Mouse (Mus musculus) embryonic facial prominence, embryonic 11.5 days (tissue): ENCODE results near the gene Akap7. TPM values are rescaled to one million over a fixed set of nuclear protein-coding genes. Genes with fewer than 3 reads are reported as not detected.

Source experiments
- ATAC-seq: fragments of 200-750 bp; cut with Nextera tagmentation; replicated peaks from 2 replicates; pipeline ENCODE4 v1.8.0; 2017; ENCODE audit warnings: low read depth; ENCODE audit not compliant: insufficient number of reproducible peaks, low FRiP score, low TSS enrichment
- DNase-seq: peaks from one replicate; pipeline ENCODE4 v3.0.0-alpha.2; 2015; ENCODE audit warnings: low spot score
- H3K27ac ChIP-seq: fragments of 300-500 bp; sonication (generic); replicated peaks from 2 replicates; pipeline ENCODE4 v1.5.1; 2014; ENCODE audit warnings: mild to moderate bottlenecking, low read depth, low read length, control low read depth
- H3K27me3 ChIP-seq: fragments of 300-500 bp; sonication (generic); 2 replicates; pipeline ENCODE4 v1.6.1; 2014; ENCODE audit warnings: mild to moderate bottlenecking, low read length, moderate library complexity, mixed read lengths; ENCODE audit not compliant: control insufficient read depth, insufficient read depth
- H3K36me3 ChIP-seq: fragments of 300-500 bp; sonication (generic); replicated peaks from 2 replicates; pipeline ENCODE4 v1.6.1; 2014; ENCODE audit warnings: low read depth, mild to moderate bottlenecking, low read length, moderate library complexity, mixed read lengths; ENCODE audit not compliant: control insufficient read depth, insufficient read depth
- H3K4me1 ChIP-seq: fragments of 300-500 bp; sonication (generic); 2 replicates; pipeline ENCODE4 v1.6.1; 2014; ENCODE audit warnings: low read length, mixed read lengths; ENCODE audit not compliant: control insufficient read depth, insufficient read depth
- H3K4me2 ChIP-seq: fragments of 300-500 bp; sonication (generic); 2 replicates; pipeline ENCODE4 v1.6.1; 2014; ENCODE audit warnings: low read depth, mild to moderate bottlenecking, control low read depth, low read length, moderate library complexity
- H3K4me3 ChIP-seq: fragments of 300-500 bp; sonication (generic); 2 replicates; pipeline ENCODE4 v1.5.1; 2014; ENCODE audit warnings: low read depth, low read length, control low read depth
- H3K9ac ChIP-seq: fragments of 300-500 bp; sonication (generic); replicated peaks from 2 replicates; pipeline ENCODE4 v1.6.1; 2014; ENCODE audit warnings: mild to moderate bottlenecking, control low read depth, low read length
- H3K9me3 ChIP-seq: fragments of 300-500 bp; sonication (generic); replicated peaks from 2 replicates; pipeline ENCODE4 v1.6.1; 2016; ENCODE audit warnings: mild to moderate bottlenecking, low read length, inconsistent platforms, mixed read lengths; ENCODE audit not compliant: control insufficient read depth
- WGBS: fragments of 180-500 bp; shearing (Covaris S2); extraction: QIAGEN DNeasy Blood & Tissue Kit; methylation state at CpG from one replicate; pipeline ENCODE4 v1.1.7; 2014; 5-methylcytosine and 5-hydroxymethylcytosine counted together
- polyA plus RNA-seq: library from polyadenylated mRNA; unstranded; fragments of >200 nt; fragmentation: Nextera tagmentation; extraction: Ambion mirVana; gene quantifications from 2 replicates; pipeline ENCODE4 v1.2.1, GENCODE M21; 2014

Gene Akap7
- polyA plus RNA-seq, 1 experiment from 2014 or later: 28.6 TPM

- Histone ChIP-seq H3K36me3 (no peaks in the 10 kb centered on the region), H3K27ac (no peak overlapping the region), H3K9ac (no peak overlapping the region), H3K4me1 (no peaks in the 10 kb centered on the region), H3K4me3 (no peak overlapping the region), H3K27me3 (no peaks in the 10 kb centered on the region), H3K9me3 (no peaks in the 10 kb centered on the region), H3K4me2 (no peak overlapping the region)
- ATAC-seq (no peak), DNase-seq (no peak)
- WGBS: 81% methylated on average over 5 of the region's 5 CpGs
Measured at GRCm38 (mm10) chr10:25280141-25280540, 27.5 kb downstream of the Akap7 start.

GRCm38 (mm10) chr10:25279406-25279805 is 28.3 kb downstream of the Akap7 start:
- no peak for DNase-seq
- WGBS: 59% methylated on average over 3 of the region's 3 CpGs

DNA sequence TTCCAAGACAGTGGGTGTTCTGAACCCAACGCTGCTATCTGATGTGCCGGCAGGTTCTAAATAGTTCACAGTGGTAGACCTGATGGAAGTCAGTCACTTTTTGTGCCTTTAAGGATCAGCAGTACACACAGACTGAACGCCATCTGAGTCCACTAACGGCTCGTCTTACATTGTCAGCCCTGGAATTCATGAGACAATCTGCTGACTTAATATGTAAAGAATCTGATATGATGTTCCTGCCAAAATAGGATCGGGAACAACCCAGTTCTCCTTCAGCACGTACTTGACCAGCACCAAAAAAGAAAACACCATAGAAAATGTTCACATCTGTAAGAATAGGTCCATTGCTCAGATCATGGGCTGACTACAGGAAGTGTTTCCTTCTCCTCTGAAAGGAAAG is 32.2 kb downstream of the Akap7 start:
- 77% methylated on average over 7 of the region's 7 CpGs for WGBS
- no peaks in the 10 kb centered on the region for H3K27me3 ChIP-seq
- H3K9ac ChIP-seq: no peak overlapping the region
- no peaks in the 10 kb centered on the region for H3K9me3 ChIP-seq
- H3K4me1 ChIP-seq: no peaks in the 10 kb centered on the region
- H3K4me3 ChIP-seq: no peak overlapping the region
- no peak overlapping the region for H3K27ac ChIP-seq
- ATAC-seq: no peak
- no peaks in the 10 kb centered on the region for H3K36me3 ChIP-seq
- DNase-seq: no peak
- H3K4me2 ChIP-seq: no peak overlapping the region

More at GRCm38 (mm10) chr10:25279406-25279805, 28.3 kb downstream of the Akap7 start:
- H3K36me3 ChIP-seq: no peaks in the 10 kb centered on the region
- no peak overlapping the region for H3K9ac ChIP-seq
- H3K4me3 ChIP-seq: no peak overlapping the region
- no peak overlapping the region for H3K27ac ChIP-seq
- ATAC-seq: no peak
- no peaks in the 10 kb centered on the region for H3K9me3 ChIP-seq
- no peaks in the 10 kb centered on the region for H3K27me3 ChIP-seq
- no peak overlapping the region for H3K4me2 ChIP-seq
- no peaks in the 10 kb centered on the region for H3K4me1 ChIP-seq

DNA sequence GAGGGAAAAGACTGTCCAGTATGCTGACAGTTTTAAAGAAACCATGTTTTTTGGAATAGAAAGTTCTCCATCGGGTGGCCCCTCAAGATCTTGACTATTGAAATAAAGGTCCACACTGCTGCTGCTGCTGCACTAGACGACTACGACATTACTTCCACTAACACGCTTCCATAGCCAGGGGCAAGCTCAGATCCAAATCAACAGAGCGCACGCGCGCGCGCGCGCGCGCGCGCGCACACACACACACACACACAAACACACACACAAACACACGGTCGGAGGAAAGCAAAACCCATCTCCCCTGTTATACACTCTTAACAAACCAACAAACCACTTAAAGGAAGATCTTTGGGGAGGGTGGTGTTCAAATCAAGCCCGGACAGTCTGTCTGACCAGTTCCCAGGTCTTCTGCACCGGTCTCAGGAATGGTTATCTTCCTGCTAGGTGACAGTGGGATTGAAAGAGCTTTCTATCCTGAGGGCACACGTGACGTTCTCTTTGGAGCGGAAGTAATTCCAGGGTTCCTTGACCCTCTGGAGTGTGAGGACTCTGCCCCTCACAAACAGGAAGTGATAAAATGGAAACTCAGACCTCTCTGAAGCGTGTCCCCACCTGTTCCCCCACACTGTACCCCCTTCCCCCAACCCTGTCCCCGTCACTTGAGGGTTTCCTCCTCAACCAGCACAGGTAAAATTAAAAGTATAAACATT is 32.9 kb downstream of the Akap7 start:
- H3K36me3 ChIP-seq: no peaks in the 10 kb centered on the region
- H3K4me3 ChIP-seq: no peak overlapping the region
- ATAC-seq (no peak), DNase-seq (no peak)
- no peak overlapping the region for H3K27ac ChIP-seq
- H3K4me2 ChIP-seq: no peak overlapping the region
- no peak overlapping the region for H3K9ac ChIP-seq
- no peaks in the 10 kb centered on the region for H3K4me1 ChIP-seq
- 84% methylated on average over 26 of the region's 26 CpGs for WGBS
- no peaks in the 10 kb centered on the region for H3K9me3 ChIP-seq
- H3K27me3 ChIP-seq: no peaks in the 10 kb centered on the region

DNA sequence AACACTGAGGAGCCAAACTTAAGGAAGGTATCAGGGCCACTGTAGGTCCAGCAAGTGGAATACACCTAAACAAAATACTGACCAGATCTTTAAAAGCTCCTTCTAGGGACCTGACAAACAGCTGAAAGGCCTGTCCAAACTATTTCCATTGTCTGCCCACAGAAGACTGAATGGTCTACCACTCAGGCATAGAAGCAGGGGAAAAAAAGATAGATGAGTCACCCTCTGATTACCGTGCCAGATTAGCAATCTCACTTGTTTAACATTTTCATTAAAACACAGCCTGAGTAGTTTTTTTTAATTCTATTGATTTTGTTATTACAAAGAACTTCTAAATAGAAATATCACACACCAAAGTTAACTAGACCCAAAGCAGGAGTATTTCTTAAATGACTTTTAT is 33.9 kb downstream of the Akap7 start:
- no peaks in the 10 kb centered on the region for H3K27me3 ChIP-seq
- 87% methylated on average over 1 of the region's 1 CpGs for WGBS
- no peak overlapping the region for H3K9ac ChIP-seq
- ATAC-seq (no peak), DNase-seq (no peak)
- H3K27ac ChIP-seq: no peak overlapping the region
- H3K4me2 ChIP-seq: no peak overlapping the region
- H3K4me1 ChIP-seq: no peaks in the 10 kb centered on the region
- no peaks in the 10 kb centered on the region for H3K9me3 ChIP-seq
- H3K36me3 ChIP-seq: no peaks in the 10 kb centered on the region
- H3K4me3 ChIP-seq: no peak overlapping the region

GRCm38 (mm10) chr10:25271756-25272155 is 35.9 kb downstream of the Akap7 start:
- DNase-seq (no peak), ATAC-seq (no peak)
- H3K9ac ChIP-seq: no peak overlapping the region
- no peak overlapping the region for H3K27ac ChIP-seq
- H3K4me1 ChIP-seq: no peaks in the 10 kb centered on the region
- 81% methylated on average over 2 of the region's 2 CpGs for WGBS
- H3K4me3 ChIP-seq: no peak overlapping the region
- no peaks in the 10 kb centered on the region for H3K9me3 ChIP-seq
- no peaks in the 10 kb centered on the region for H3K27me3 ChIP-seq
- no peaks in the 10 kb centered on the region for H3K36me3 ChIP-seq
- H3K4me2 ChIP-seq: no peak overlapping the region

DNA sequence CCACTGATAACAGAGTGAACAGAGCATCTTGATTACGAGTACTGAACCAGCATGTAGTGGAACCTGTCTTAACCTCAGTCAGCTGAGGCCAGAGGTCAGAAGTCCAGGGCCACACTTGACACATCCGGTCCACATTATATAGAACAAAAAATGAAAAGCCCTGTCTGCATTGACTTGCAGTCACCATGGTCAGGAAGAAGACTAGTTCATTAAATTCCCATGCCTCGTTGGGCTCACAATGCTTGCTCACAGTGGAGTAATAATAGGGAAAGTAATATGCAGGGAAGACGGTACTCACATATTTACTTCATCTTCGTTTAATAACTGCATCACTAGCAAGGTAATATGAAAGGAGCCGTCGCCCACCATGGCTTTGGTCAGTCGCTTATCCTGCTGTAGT is 36.5 kb downstream of the Akap7 start:
- Histone ChIP-seq H3K9me3 (no peaks in the 10 kb centered on the region), H3K27ac (no peak overlapping the region), H3K27me3 (no peaks in the 10 kb centered on the region), H3K4me2 (no peak overlapping the region), H3K36me3 (no peaks in the 10 kb centered on the region), H3K9ac (no peak overlapping the region), H3K4me3 (no peak overlapping the region), H3K4me1 (no peaks in the 10 kb centered on the region)
- DNase-seq (no peak), ATAC-seq (no peak)
- 83% methylated on average over 8 of the region's 8 CpGs for WGBS

DNA sequence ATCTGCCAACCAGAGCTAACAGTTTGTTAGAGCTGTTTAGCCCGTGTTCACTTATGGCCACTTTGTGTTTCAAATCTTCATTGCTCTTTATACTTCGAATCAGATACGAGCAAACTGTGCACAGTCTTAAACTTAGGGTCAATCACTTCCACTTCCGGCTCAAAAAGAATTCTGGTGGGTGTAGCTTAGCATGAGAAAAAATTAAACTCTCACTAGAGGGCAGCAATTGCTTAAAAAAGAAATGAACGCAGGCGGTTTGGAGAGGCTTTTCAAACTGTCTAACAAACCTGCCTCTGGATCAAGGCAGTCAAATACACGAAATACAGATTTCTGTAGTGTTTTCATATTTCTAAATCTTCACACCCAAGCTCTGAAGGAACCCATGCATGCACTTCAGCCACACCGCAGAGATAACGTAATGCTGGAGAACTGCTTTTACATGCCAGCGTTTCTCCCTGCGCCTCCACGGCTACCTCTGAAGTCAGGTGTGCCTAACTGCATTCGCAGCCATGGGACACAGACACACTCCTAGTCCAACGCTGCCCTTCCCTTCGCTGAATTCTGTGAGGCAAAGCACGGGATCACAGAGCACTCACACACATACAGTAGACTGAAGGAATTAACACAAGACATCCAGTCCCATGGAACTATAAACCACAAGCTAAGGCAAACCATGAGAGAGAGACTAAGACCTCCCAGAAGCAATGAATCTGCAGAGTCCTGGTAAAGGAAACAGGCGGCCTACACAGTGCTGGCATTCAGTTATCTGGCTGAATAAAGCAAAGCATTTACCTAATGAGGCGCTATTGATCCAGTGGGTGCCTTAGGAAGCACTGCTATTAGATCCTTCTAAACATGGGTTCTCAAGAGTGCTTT is 39.0 kb downstream of the Akap7 start:
- 51% methylated on average over 18 of the region's 18 CpGs for WGBS
- no peaks in the 10 kb centered on the region for H3K9me3 ChIP-seq
- H3K9ac ChIP-seq: no peak overlapping the region
- no peak overlapping the region for H3K27ac ChIP-seq
- no peaks in the 10 kb centered on the region for H3K4me1 ChIP-seq
- no peaks in the 10 kb centered on the region for H3K36me3 ChIP-seq
- peak; percentile 85 for DNase-seq
- peak; percentile 20 for ATAC-seq
- H3K4me3 ChIP-seq: no peak overlapping the region
- no peak overlapping the region for H3K4me2 ChIP-seq
- H3K27me3 ChIP-seq: no peaks in the 10 kb centered on the region
